Mouse (Mus musculus): ENCODE results near the gene Nptxr. TPM values are rescaled to one million over a fixed set of nuclear protein-coding genes. Genes with fewer than 3 reads are reported as not detected.

Nptxr gene
- total and polyA plus RNA-seq, 3 experiments: 0.09 to 2.1 (median 0.14) TPM

DNA sequence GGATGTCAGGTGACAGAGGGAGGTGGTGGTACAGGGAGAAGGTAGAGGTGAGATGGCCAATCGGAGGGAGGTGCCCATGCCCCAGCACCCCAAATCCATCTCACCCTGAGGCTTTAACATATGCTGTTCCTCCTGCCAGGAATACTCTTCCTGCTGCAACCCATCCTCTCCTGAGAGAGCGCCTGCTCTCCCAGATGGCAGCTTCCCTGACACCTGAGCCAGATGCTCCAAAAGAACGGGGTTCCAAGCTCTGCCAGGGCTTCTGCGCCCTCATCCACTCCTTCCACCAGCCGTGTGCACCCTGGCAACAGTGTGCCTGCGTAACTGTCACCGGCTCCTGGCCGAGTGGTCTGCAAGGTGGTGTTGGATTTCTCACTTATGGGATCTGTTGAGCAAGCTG lies 6.9 kb downstream of the Nptxr start:
- Histone ChIP-seq H3K4me1 (ENCODE audit: control insufficient read depth in 1 of 2, insufficient read depth in 2 of 2) (peaks cover 0 to 3% of the 10 kb centered on the region in 2 experiments; a peak in 1 of 4 replicates), H3K36me3 (replicated peaks in 1 of 2; ENCODE audit: control insufficient read depth in 1 of 2, insufficient read depth in 1 of 2, low read length in 1 of 2) (no peaks in the 10 kb centered on the region), H3K79me2 (replicated peaks; ENCODE audit: control insufficient read depth, extremely low read depth, insufficient read depth, poor library complexity, severe bottlenecking) (no peaks in the 10 kb centered on the region), H3K9ac (ENCODE audit: insufficient read depth, low read depth) (no peak overlapping the region), H3K27ac (ENCODE audit: insufficient read depth, low read depth) (no peak overlapping the region), H3K4me3 (replicated peaks in 1 of 3; ENCODE audit: low read depth in 2 of 3, low read length in 2 of 3, poor library complexity in 1 of 3) (no peak overlapping the region), H3K4me2 (ENCODE audit: insufficient read depth, low read depth, poor library complexity, severe bottlenecking) (no peak overlapping the region), H3K27me3 (replicated peaks) (peaks cover 80% of the 10 kb centered on the region), H3K9me3 (replicated peaks; ENCODE audit: low read length) (no peaks in the 10 kb centered on the region)
- in situ Hi-C loops (cut with MboI; ENCODE audit: low pct_ligation_motif_present, low pct_unique_long_range_greater_than_20kb, low sequenced_read_pairs): no loop called here
- DNase-seq (ENCODE audit: extremely low read depth): no peak
- TF ChIP-seq TCF12 (IDR thresholded peaks at IDR 0.05; ENCODE audit: low read depth, low read length) (no peak), MEF2A (IDR thresholded peaks at IDR 0.05; ENCODE audit: borderline replicate concordance, low read depth, low read length) (no peak), PAX5 (IDR thresholded peaks at IDR 0.05; ENCODE audit: low read length) (no peak), BHLHE40 (IDR thresholded peaks at IDR 0.05; ENCODE audit: low read depth, low read length) (no peak), CHD1 (IDR thresholded peaks at IDR 0.05; ENCODE audit: low read depth, low read length) (no peak), ZC3H11A (IDR thresholded peaks at IDR 0.05; ENCODE audit: low read depth, low read length) (no peak), RCOR1 (conservative IDR thresholded peaks at IDR 0.05; ENCODE audit: low read depth, low read length) (no peak), E2F4 (IDR thresholded peaks at IDR 0.05; ENCODE audit: insufficient replicate concordance, low read depth, low read length) (no peak), NELFE (IDR thresholded peaks at IDR 0.05; ENCODE audit: low read depth, low read length) (no peak), MYC (IDR thresholded peaks at IDR 0.05; ENCODE audit: low read depth, low read length) (no peak), MAX (IDR thresholded peaks at IDR 0.05; ENCODE audit: low read length) (no peak), MAFK (IDR thresholded peaks at IDR 0.05; ENCODE audit: insufficient replicate concordance, low read length) (no peak), RAD21 (IDR thresholded peaks at IDR 0.05; ENCODE audit: low read depth, low read length) (no peak), CHD2 (IDR thresholded peaks at IDR 0.05; ENCODE audit: low read length) (no peak), ETS1 (conservative IDR thresholded peaks at IDR 0.05; ENCODE audit: low read depth, low read length) (no peak), EP300 (IDR thresholded peaks at IDR 0.05; ENCODE audit: low read length) (no peak), USF2 (conservative IDR thresholded peaks at IDR 0.05; ENCODE audit: low read depth, low read length) (no peak)
- dilution Hi-C loops (cut with MboI; ENCODE audit: extremely low pct_ligation_motif_present, extremely low pct_unique_long_range_greater_than_20kb, low sequenced_read_pairs): no loop called here

- TF ChIP-seq KAT2A (IDR thresholded peaks at IDR 0.05; ENCODE audit: insufficient replicate concordance, low read length) (no peak), POLR2A (IDR thresholded peaks at IDR 0.05; ENCODE audit: low read depth, low read length) (no peak), MAX (IDR thresholded peaks at IDR 0.05; ENCODE audit: low read length) (no peak), TCF12 (IDR thresholded peaks at IDR 0.05; ENCODE audit: low read depth, low read length) (no peak), MAFK (IDR thresholded peaks at IDR 0.05; ENCODE audit: insufficient replicate concordance, low read length) (no peak)
- dilution Hi-C loops (cut with MboI; ENCODE audit: extremely low pct_ligation_motif_present, extremely low pct_unique_long_range_greater_than_20kb, low sequenced_read_pairs): no loop called here
- in situ Hi-C loops (cut with MboI; ENCODE audit: low pct_ligation_motif_present, low pct_unique_long_range_greater_than_20kb, low sequenced_read_pairs): no loop called here
Observed at GRCm38 (mm10) chr15:79797096-79797495, 7.5 kb downstream of the Nptxr start.

More at GRCm38 (mm10) chr15:79797096-79797495, 7.5 kb downstream of the Nptxr start:
- Histone ChIP-seq H3K9me3 (replicated peaks; ENCODE audit: low read length) (no peaks in the 10 kb centered on the region), H3K27ac (ENCODE audit: insufficient read depth, low read depth) (no peak overlapping the region), H3K9ac (ENCODE audit: insufficient read depth, low read depth) (no peak overlapping the region), H3K4me3 (replicated peaks in 1 of 3; ENCODE audit: low read depth in 2 of 3, low read length in 2 of 3, poor library complexity in 1 of 3) (no peak overlapping the region), H3K79me2 (replicated peaks; ENCODE audit: control insufficient read depth, extremely low read depth, insufficient read depth, poor library complexity, severe bottlenecking) (no peaks in the 10 kb centered on the region), H3K27me3 (replicated peaks) (peaks cover 75% of the 10 kb centered on the region), H3K4me2 (ENCODE audit: insufficient read depth, low read depth, poor library complexity, severe bottlenecking) (no peak overlapping the region), H3K4me1 (ENCODE audit: control insufficient read depth in 1 of 2, insufficient read depth in 2 of 2) (peaks cover 0 to 3% of the 10 kb centered on the region in 2 experiments; a peak in 1 of 4 replicates), H3K36me3 (replicated peaks in 1 of 2; ENCODE audit: control insufficient read depth in 1 of 2, insufficient read depth in 1 of 2, low read length in 1 of 2) (no peaks in the 10 kb centered on the region)
- no peak for DNase-seq (ENCODE audit: extremely low read depth)

All from CH12.LX (cell line).